Mouse (Mus musculus): ENCODE data around the gene Emilin1. TPM values are rescaled to one million over a fixed set of nuclear protein-coding genes. Genes with fewer than 3 reads are reported as not detected.
A peak's percentile ranks its signal among the peaks of the same experiment; 100 is the strongest.

Gene Emilin1
- total RNA-seq, 2 experiments from 2014 or later: 25.7 to 31.3 TPM

DNA sequence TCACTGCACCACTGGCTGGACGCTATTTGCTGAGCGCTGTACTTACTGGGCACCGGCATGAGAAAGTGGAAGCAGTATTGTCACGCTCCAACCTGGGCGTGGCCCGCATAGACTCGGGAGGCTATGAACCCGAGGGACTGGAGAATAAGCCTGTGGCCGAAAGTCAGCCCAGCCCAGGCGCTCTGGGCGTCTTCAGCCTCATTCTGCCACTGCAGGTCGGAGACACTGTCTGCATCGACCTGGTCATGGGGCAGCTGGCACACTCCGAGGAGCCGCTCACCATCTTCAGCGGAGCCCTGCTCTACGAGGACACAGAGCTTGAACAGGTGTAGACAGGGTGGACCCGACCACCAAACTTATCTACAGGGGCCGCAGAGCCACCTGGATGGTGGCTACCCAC lies 7.4 kb downstream of the Emilin1 start:
- no peak for DNase-seq
- intact Hi-C loops (cut with DNase I; ENCODE audit: low total_unique reads): no loop called here

DNA sequence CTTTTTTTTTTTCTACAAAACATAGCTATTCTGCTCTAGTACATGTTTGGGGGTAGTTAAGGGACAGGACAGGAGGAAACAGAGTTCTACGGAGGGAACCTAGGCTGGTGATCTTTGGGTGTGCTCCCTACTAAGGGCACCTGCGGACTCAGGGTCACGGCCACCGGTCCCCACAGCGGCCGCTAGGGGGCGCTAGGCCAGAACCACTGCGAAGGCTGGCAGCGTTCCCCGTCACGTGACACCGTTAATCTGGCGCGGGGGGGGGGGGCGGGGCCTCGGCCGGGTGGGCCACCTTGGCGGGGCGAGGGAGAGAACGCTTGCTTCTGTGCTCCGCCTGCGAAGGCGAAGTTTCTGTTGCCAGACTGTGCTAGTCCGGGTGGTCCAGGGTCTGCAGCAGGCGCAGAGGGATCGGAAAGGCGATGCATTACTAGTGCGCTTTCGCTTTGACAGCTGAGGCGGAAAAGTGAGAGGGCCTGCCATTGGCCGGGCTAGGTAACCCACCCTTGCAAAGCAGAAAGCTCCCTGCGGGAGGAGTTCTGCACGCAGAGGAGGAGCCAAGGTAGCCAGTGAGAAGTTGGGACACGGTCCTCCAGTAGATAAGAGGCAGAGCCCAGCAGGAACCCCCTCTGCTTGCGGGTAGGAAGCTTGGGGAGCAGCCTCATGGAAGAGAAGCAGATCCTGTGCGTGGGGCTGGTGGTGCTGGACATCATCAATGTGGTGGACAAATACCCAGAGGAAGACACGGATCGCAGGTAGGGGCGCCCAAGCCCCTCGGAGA lies 8.2 kb downstream of the Emilin1 start, which contains the start of gene Khk:
Gene Khk (plus strand): TSS at position 176 of the 778 bp plus-strand sequence.
- intact Hi-C loops (cut with DNase I; ENCODE audit: low total_unique reads): no loop called here
- DNase-seq: peak; percentile 91

DNA sequence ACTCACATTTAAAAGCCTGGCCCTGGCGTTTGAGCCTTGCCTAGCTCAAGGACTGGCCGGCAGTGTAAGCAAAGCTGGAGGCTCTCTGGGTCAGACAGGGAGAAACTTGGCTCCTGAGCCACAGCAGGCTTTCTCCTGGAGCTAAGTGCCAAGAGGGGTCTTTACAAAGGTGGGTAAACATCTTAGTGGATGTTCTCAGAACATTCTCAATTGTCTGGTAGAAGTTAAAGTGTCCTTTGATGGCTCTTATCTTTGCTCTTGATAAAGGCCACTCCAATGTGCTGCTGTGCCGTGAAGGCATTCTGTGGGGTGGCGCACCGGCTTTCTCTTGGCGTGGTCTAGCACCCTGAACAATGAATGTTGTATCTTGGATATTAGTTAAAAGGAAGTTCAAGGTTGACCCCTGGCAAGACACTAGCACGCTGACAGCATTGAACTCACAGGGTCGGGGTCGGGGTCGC lies 9.4 kb downstream of the Emilin1 start:
- no peak for DNase-seq
- intact Hi-C loops (cut with DNase I; ENCODE audit: low total_unique reads): no loop called here

DNA sequence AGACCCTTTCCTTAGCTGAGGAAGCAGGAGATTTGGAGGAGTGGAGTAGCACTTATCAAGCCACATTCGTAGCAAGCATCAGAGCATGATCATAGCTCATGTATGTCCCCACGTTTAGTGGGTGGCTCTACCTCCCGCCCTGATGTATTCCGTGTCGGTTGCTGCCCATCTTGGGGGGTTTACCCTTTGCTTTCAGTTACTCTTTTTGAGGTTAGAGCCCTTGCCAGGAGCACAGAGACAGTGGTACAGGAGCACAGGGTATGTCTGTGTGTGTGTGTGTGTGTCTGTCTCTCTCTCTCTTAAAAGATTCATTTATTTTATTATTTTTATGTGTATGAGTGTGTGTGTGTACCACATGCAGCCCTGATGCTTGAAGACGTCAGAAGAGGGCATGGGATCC lies 9.9 kb downstream of the Emilin1 start:
- intact Hi-C loops (cut with DNase I; ENCODE audit: low total_unique reads): no loop called here
- DNase-seq: no peak

DNA sequence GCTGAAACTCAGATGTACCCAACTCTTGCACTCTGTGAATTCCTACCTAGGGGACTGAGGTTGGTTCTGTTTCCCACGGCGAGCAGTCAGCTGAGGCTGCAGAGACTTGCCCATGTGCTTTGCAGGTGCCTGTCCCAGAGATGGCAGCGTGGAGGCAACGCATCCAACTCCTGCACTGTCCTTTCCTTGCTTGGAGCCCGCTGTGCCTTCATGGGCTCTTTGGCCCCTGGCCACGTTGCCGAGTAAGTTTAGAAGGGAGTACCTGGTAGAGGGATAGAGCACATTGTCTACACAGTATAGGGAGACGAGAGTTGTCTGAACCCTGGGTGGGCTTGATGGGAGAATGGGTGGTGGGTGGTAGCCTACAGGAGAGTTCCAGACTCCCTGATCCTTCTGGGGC lies 11.4 kb downstream of the Emilin1 start:
- DNase-seq: no peak
- intact Hi-C loops (cut with DNase I; ENCODE audit: low total_unique reads): loop anchor here (5.0 kb wide), 1 partner anchor 78 kb away; no protein-coding TSS in a partner anchor

DNA sequence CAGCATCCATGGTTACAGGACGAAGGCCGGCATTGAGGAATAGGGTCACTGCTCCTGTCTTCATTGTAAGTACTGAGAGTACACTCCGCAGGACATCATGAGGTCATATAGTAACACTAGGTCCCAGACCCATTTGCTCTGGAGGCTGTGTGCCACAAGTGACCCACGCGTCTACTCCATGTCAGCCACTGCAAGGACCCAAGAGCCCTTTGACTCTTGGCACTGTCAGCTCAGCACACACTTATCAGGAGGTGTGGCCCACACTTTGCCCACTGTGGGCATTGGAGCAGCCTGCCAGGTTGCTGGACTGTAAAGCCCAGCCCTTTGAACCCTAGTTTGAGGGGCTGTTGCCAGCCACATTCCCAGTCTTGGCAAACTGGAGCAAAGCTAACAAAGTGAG lies 12.0 kb downstream of the Emilin1 start:
- intact Hi-C loops (cut with DNase I; ENCODE audit: low total_unique reads): loop anchor here (5.0 kb wide), 1 partner anchor 77 kb away; no protein-coding TSS in a partner anchor

DNA sequence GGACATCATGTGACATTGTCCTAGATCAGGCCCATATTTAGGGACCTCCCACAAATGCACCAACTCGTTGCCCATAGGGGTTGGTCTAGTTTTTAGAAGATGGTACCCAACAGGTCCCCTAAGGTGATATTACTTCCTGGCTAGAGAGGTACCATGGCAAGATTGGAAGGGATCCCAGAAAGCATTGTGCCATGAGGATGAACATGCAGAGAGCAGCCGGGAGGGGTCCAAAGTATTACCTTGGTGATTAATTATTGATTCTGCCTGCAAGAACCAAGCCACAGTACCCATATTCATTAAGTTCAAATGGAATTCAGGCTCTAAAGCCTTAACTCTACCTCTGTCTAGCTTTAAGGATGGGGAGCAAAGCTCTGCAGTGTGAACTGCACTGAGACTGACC lies 12.9 kb downstream of the Emilin1 start:
- DNase-seq: no peak
- intact Hi-C loops (cut with DNase I; ENCODE audit: low total_unique reads): loop anchor here (5.0 kb wide), 1 partner anchor 76 kb away; no protein-coding TSS in a partner anchor

More for the DNA sequence above, 12.0 kb downstream of the Emilin1 start:
- DNase-seq: no peak

DNA sequence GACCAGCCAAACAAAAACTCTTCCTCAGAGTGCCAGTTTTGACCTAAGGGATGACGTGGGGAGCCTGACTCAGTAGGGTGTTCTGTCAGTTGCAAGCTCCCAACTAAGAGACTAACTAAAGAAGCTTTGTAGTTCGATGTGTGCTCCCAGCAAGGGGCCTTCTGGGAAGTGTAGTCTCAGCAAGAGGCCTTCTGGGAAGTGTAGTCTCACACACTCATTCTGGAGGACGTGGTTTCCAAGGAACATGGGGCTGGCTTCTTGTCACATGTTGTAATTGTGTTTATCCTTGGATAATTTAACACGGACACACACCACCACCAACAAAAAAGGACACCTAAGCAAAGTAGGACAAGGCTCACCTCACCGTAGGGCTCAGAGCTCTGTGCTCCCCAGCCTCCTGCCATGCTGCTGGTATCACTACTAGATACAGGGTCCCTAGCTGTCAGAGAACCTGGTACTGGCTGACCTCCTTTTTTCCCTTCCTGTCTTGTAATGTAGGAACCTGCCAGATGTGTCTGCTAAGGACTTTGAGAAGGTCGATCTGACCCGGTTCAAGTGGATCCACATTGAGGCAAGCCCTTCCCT lies 14.8 kb downstream of the Emilin1 start:
- intact Hi-C loops (cut with DNase I; ENCODE audit: low total_unique reads): loop anchor here (5.0 kb wide), 1 partner anchor 74 kb away; no protein-coding TSS in a partner anchor
- no peak for DNase-seq

DNA sequence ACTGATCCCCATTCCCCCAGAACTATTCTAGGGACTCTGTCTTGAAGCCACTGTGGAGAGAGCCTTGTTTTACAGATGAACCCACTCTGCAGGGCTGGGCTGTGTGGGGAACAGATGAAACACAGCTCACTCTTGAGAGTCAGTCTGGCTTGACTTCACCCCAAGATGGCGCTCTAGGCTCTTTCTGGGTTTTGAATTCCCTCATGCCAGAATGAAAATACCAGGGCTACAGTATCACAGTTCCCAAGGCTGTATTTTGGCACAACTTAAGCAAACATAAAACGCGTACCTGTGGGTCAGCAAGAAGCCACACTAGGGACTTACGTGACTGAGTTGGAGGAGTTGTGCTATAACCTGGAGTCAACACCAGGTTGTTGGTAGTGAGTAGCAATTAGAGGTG lies 16.9 kb downstream of the Emilin1 start:
- DNase-seq: peak; percentile 77
- intact Hi-C loops (cut with DNase I; ENCODE audit: low total_unique reads): no loop called here

DNA sequence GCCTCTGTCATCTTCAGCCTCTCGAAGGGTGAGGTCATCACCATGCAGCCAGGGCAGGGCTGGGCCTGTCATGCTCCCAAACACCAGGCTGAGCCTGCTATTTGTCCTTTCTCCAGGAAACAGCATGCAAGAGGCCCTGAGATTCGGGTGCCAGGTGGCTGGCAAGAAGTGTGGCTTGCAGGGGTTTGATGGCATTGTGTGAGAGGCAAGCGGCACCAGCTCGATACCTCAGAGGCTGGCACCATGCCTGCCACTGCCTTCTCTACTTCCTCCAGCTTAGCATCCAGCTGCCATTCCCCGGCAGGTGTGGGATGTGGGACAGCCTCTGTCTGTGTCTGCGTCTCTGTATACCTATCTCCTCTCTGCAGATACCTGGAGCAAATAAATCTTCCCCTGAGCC lies 17.6 kb downstream of the Emilin1 start:
- no peak for DNase-seq
- intact Hi-C loops (cut with DNase I; ENCODE audit: low total_unique reads): no loop called here

DNA sequence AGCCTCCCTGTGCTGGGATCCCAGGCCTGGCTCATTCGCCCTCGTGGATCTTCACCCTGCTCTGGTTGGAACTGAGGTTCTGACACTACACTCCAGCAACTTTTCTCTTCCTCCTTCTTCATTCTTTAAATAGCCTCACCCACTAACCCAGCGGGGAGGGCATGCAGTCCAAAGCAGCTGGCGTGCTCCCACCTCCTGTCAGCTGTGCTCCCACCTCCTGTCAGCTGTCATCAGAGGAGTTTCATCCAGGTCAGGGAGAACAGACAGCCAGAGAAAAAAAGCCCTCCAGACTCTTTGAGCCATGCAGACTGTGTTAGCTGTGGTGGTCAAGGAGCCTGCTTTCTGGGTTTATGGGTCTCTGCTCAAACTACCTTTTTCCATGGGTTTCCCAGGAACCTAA lies 18.2 kb downstream of the Emilin1 start:
- intact Hi-C loops (cut with DNase I; ENCODE audit: low total_unique reads): no loop called here
- DNase-seq: peak; percentile 62

DNA sequence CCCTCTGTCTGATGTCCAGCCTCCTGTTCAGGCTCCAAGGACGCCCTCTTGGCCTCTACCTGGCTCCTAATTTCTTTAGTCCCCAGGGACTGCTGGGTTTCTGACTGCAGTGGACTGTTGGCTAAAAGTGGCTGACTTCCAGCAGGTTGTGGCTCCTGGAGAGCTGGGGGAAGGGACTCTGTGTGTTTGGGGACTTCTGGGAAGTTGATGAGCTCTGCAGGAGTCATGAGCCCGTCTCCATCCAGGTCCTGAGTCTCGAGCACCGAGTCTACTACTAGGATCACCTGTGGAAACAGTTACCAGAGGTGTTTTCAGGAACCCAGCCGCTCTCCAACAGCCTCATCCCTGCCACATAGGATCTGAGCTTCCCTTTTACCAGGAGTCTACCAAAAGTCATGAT lies 20.5 kb downstream of the Emilin1 start:
- intact Hi-C loops (cut with DNase I; ENCODE audit: low total_unique reads): no loop called here
- DNase-seq: no peak

DNA sequence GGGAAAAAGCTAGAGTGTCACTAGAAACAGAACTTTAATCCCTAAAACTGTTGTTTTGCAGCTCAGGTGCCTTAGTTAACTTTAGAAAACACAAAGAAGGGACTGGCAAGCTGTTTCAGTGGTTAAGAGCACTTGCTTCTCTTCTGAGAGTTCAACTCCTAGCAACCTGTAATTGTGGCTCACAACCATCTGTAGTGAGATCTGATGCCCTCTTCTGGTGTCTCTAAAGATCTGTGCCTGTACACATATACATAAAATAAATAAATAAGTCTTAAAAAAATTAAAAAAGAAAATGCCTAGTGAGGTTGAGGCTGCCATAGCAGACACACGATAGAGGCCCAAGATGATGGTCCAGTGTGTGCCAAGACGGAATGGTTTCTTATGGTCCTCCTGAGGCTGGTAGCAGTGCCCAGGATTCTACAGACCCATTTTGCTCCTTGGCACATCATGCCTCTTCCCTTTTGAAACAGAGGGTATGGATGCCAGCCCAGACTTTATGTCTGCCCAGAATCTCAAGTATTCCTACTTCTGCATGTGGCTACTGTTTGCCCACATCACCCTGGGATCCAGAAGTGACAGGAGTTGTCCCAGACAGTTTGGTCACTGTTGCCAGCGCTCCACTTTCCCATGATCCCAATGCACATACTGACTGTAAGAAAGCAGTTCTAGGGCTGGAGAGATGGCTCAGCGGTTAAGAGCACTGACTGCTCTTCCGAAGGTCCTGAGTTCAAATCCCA lies 21.7 kb downstream of the Emilin1 start:
- intact Hi-C loops (cut with DNase I; ENCODE audit: low total_unique reads): no loop called here
- no peak for DNase-seq

DNA sequence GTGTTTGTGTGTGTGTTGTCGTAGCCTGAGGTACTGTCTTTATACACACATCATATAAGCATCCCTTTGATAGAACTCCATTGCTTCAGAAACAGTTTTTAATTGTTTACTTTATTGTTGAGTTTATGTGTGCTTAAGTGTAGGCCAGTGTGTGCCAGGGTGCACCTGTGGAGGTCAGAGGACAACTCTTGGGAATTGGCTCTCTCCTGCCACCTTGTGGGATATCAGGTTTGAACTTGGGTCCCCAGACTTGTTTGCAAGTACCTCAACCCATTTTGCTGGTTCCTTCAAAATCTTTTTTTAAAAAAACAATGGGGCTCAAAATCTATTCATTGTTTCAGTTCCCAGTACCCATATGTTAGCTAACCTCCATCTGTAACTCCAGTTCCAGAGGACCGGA lies 29.8 kb downstream of the Emilin1 start:
- DNase-seq: no peak
- intact Hi-C loops (cut with DNase I; ENCODE audit: low total_unique reads): no loop called here

DNA sequence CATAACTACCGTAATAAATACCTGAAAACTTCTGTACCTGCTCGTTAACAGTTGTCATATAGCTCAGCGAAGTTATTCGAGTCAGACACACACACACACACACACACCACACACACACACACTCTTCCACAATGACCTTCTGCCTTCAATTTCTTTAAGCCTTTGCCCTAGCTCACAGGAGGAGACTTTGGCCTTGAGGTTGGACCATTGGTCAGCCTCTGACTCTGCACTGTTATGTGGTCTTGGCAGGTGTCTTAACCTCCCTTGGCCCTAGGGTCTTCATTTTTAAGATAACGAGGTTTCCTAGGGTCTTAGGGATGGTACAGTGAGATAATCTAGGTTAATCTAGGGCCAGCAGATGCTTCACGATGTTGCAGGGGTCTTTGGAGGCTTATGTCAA lies 31.1 kb downstream of the Emilin1 start:
- intact Hi-C loops (cut with DNase I; ENCODE audit: low total_unique reads): no loop called here

DNA sequence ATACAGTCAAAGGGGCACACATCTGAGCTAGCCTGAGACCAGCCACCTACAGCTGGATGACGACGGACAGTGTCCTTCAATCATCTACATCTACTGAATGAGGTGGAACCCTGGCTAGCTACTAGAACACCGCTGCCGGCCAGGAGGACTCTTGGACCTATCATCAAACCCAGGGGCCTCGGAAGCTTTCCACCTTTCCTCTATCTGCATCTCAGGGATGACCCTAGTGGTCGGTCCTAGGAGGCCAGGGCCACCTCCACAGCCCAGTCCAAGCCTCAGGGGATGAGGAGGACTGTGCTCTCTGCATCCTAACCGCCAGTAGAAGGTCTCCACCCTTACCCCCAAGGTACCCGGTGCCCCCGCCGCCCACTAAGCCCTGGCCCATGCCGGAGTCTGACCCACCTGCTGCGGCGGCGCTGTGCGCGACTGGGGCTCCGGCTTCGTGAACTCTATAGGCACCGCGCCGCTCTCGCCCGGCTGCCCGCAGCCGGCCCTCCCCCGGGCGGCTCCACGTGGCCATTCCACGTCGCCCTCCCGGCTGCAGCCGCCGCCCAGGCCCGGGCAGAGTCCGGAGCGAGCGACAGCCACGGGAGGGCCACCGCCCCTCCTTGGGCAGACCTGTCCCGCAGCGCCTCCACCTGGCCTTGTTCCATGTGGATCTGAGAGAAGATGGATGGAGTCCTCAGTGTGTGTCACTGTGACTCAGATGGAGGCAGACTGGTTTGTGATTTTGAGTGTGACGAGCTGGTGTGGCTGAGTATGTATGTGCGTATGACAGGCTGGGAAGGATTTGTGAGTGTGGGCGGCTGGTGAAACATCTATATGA lies 32.0 kb downstream of the Emilin1 start, which contains the start of gene Cgref1:
Gene Cgref1 (minus strand): TSS at position 636 of the 826 bp plus-strand sequence.
- intact Hi-C loops (cut with DNase I; ENCODE audit: low total_unique reads): no loop called here
- peak; percentile 66 for DNase-seq

More for the DNA sequence above, 31.1 kb downstream of the Emilin1 start:
- DNase-seq: no peak

DNA sequence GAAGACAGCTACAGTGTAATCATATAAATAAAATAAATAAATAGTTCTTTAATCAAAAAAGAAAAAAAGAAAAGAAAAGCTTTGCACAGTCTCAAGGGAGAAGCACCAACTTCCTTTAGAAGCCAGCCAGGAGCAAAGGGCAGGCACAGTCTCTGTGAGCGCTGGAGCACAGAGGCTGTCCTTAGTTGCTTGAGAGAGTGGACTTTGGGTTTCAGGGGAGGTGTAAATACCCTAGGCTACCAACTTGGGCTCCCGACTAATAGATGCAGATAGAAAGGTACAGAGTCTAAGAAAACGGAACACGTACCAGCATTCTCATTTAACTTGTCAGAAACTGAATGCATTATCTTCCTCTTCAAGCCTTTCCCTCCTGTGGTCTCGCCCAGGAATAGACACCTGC lies 35.4 kb downstream of the Emilin1 start:
- intact Hi-C loops (cut with DNase I; ENCODE audit: low total_unique reads): no loop called here
- no peak for DNase-seq

DNA sequence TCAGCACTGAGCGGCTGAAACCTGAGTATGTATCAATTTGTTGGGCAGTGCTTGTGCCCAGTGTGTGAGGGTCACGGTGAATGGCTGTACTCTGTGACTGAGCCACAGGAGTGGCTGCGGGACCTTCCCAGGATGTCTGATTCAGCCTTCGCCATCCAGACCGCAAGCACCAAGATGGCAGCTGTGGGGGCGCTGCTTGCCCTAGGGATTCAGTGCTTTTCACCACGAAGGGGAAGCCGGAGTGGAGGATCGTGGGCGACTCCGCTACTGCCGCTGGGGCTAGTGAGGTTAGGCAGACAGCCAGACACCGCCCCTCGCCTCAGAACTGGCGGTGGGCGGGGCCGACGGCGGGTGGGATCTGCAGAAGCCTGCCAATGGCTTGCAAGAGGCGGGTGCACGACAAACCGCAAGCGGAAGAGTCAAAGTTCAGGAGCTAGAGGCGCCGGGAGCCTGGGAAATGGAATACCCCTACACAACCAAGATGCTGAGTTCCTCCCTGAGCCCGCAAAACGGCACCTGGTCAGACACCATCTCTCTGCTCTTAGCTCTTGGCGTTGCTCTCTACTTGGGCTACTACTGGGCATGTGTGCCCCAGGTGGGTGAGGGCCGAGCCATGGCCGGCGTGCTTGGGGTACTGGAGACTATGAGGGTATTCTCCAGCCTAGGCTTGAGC lies 36.6 kb downstream of the Emilin1 start:
- intact Hi-C loops (cut with DNase I; ENCODE audit: low total_unique reads): no loop called here

DNA sequence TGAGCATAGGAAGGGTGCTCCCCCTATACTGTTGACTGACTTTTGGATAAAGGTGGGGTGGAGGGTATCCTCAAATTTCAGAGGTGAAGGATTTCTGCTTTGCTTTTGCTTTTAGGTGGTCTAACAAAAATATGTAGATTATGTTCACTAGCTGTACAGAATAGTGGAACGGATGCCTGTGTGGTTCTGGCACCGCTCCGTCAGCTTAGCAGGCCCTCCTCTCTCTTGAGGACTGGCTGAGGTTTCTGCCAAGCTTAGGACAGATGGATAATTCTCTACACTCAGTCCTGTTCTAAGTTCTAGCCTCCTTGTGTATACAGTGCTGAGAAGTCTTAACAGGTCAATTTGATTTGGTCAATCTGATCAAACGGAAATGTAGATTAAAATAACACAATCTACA lies 37.2 kb downstream of the Emilin1 start:
- intact Hi-C loops (cut with DNase I; ENCODE audit: low total_unique reads): no loop called here
- no peak for DNase-seq

More for the DNA sequence above, 36.6 kb downstream of the Emilin1 start:
- peak; percentile 93 for DNase-seq

All from gastrocnemius, postnatal 14 days (tissue).